Mouse (Mus musculus): ENCODE data around the gene Acot4.

DNA sequence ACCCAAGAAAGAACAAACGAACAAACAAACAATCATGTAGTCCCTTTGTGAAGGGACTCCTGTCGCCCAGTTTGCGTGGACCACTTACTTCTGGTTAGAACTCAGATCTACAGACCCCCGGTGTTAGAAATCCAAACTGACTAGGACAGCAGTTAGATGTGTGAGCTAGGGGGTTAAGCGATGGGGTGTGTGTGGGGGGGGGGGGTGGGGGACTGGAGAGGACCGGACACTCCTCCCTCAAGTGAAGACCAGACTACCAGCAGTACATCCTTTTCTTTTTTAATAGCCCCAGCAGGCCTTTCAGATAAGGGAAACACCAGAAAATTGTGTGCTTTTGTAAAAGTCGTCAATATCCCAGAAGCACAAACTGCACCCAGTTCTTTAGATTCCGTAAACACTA is 29.4 kb upstream of the Acot4 start:
- TF ChIP-seq POLR2A (IDR thresholded peaks at IDR 0.05; ENCODE audit: insufficient read depth, low read length) (no peak), CTCF (IDR thresholded peaks at IDR 0.05; ENCODE audit: low read depth, low read length) (no peak)

Data from ES-Bruce4 (cell line).